Mouse (Mus musculus) midbrain, embryonic 14.5 days (tissue): ENCODE data around the gene Mapk1ip1l. TPM values are rescaled to one million over a fixed set of nuclear protein-coding genes. Genes with fewer than 3 reads are reported as not detected.

Experiments
- ATAC-seq: fragments of 200-750 bp; cut with Nextera tagmentation; 2 replicates; pipeline ENCODE4 v1.8.0; 2017; ENCODE audit warnings: moderate number of reproducible peaks, moderate library complexity; ENCODE audit not compliant: low FRiP score, low TSS enrichment
- DNase-seq: peaks from one replicate; pipeline ENCODE4 v3.0.0-alpha.2; 2015
- H3K27ac ChIP-seq: fragments of 300-500 bp; sonication (generic); replicated peaks from 2 replicates; pipeline ENCODE4 v1.5.1; 2014; ENCODE audit warnings: mild to moderate bottlenecking, low read depth, low read length, moderate library complexity
- H3K27me3 ChIP-seq: fragments of 300-500 bp; sonication (generic); 2 replicates; pipeline ENCODE4 v1.6.1; 2014; ENCODE audit warnings: low read length, control low read depth, mixed read lengths; ENCODE audit not compliant: control insufficient read depth, insufficient read depth
- H3K36me3 ChIP-seq: fragments of 300-500 bp; sonication (generic); 2 replicates; pipeline ENCODE4 v1.6.1; 2014; ENCODE audit warnings: low read length, control low read depth; ENCODE audit not compliant: control insufficient read depth, insufficient read depth
- H3K4me1 ChIP-seq: fragments of 300-500 bp; sonication (generic); 2 replicates; pipeline ENCODE4 v1.6.1; 2014; ENCODE audit warnings: mild to moderate bottlenecking, antibody characterized with exemption, low read length, control low read depth; ENCODE audit not compliant: control insufficient read depth, insufficient read depth
- H3K4me2 ChIP-seq: fragments of 300-500 bp; sonication (generic); 2 replicates; pipeline ENCODE4 v1.6.1; 2014; ENCODE audit warnings: mild to moderate bottlenecking, low read length, moderate library complexity
- H3K4me3 ChIP-seq: fragments of 300-500 bp; sonication (generic); replicated peaks from 2 replicates; pipeline ENCODE4 v1.5.1; 2014; ENCODE audit warnings: low read depth, low read length
- H3K9ac ChIP-seq: fragments of 300-500 bp; sonication (generic); replicated peaks from 2 replicates; pipeline ENCODE4 v1.6.1; 2014; ENCODE audit warnings: mild to moderate bottlenecking, low read length, moderate library complexity
- H3K9me3 ChIP-seq: fragments of 300-500 bp; sonication (generic); 2 replicates; pipeline ENCODE4 v1.6.1; 2016; ENCODE audit warnings: low read length, control low read depth, mixed read lengths; ENCODE audit not compliant: control insufficient read depth
- WGBS: fragments of 180-500 bp; shearing (Covaris S2); extraction: QIAGEN DNeasy Blood & Tissue Kit; methylation state at CpG from one replicate; pipeline ENCODE4 v1.1.7; 2014; 5-methylcytosine and 5-hydroxymethylcytosine counted together
- polyA plus RNA-seq: library from polyadenylated mRNA; unstranded; fragments of >200 nt; fragmentation: Nextera tagmentation; extraction: Ambion mirVana; gene quantifications from 2 replicates; pipeline ENCODE4 v1.2.1, GENCODE M21; 2014

Gene Mapk1ip1l
- 45.6 and 61.4 TPM in 2 replicates for polyA plus RNA-seq

- Histone ChIP-seq H3K27ac (peak within 1 kb of the TSS; percentile 97), H3K9me3 (no peaks in the 10 kb centered on the region), H3K4me2 (peak within 1 kb of the TSS; percentile 91), H3K4me1 (peaks cover 20% of the 10 kb centered on the region), H3K36me3 (no peaks in the 10 kb centered on the region), H3K9ac (peak within 1 kb of the TSS; percentile 99), H3K4me3 (peak within 1 kb of the TSS; percentile 92), H3K27me3 (no peaks in the 10 kb centered on the region)
- DNase-seq, result peak; percentile 94
- WGBS, result 3% methylated on average over 34 of the region's 34 CpGs
- ATAC-seq, result peak; percentile 91
Observed at GRCm38 (mm10) chr14:47297785-47298407, at the start of gene Mapk1ip1l. TSS of gene Mapk1ip1l (plus strand) at chr14:47298266.

- peak; percentile 9 for DNase-seq
- no peak overlapping the region for H3K9ac ChIP-seq
- no peak overlapping the region for H3K4me2 ChIP-seq
- H3K4me3 ChIP-seq, result no peak overlapping the region
- H3K27ac ChIP-seq, result no peak overlapping the region
- 86% methylated on average over 6 of the region's 6 CpGs for WGBS
- ATAC-seq, result no peak
- peaks cover 32% of the 10 kb centered on the region for H3K36me3 ChIP-seq
- no peaks in the 10 kb centered on the region for H3K9me3 ChIP-seq
- H3K27me3 ChIP-seq, result no peaks in the 10 kb centered on the region
- H3K4me1 ChIP-seq, result no peaks in the 10 kb centered on the region
Observed at GRCm38 (mm10) chr14:47249839-47250238, 48.2 kb upstream of the Mapk1ip1l start.

GRCm38 (mm10) chr14:47264866-47265265 is 33.2 kb upstream of the Mapk1ip1l start:
- 97% methylated on average over 3 of the region's 3 CpGs for WGBS
- Histone ChIP-seq H3K36me3 (peaks cover 54% of the 10 kb centered on the region), H3K4me2 (no peak overlapping the region), H3K4me1 (no peaks in the 10 kb centered on the region), H3K27ac (no peak overlapping the region), H3K9ac (no peak overlapping the region), H3K4me3 (no peak overlapping the region), H3K9me3 (no peaks in the 10 kb centered on the region), H3K27me3 (no peaks in the 10 kb centered on the region)
- ATAC-seq, result no peak
- no peak for DNase-seq

GRCm38 (mm10) chr14:47265829-47266228 is 32.2 kb upstream of the Mapk1ip1l start:
- no peak overlapping the region for H3K4me2 ChIP-seq
- H3K4me1 ChIP-seq, result no peaks in the 10 kb centered on the region
- 97% methylated on average over 8 of the region's 8 CpGs for WGBS
- H3K27me3 ChIP-seq, result no peaks in the 10 kb centered on the region
- H3K4me3 ChIP-seq, result no peak overlapping the region
- H3K36me3 ChIP-seq, result peaks cover 51% of the 10 kb centered on the region
- DNase-seq (no peak), ATAC-seq (no peak)
- H3K9me3 ChIP-seq, result no peaks in the 10 kb centered on the region
- H3K27ac ChIP-seq, result no peak overlapping the region
- H3K9ac ChIP-seq, result no peak overlapping the region

- Histone ChIP-seq H3K36me3 (peaks cover 58% of the 10 kb centered on the region), H3K27me3 (no peaks in the 10 kb centered on the region), H3K9me3 (no peaks in the 10 kb centered on the region), H3K4me1 (no peaks in the 10 kb centered on the region), H3K27ac (no peak overlapping the region), H3K4me2 (no peak overlapping the region), H3K4me3 (no peak overlapping the region), H3K9ac (no peak overlapping the region)
- no peak for DNase-seq
- 99% methylated on average over 4 of the region's 4 CpGs for WGBS
- no peak for ATAC-seq
Observed at GRCm38 (mm10) chr14:47269056-47269455, 29.0 kb upstream of the Mapk1ip1l start.

- ATAC-seq (no peak), DNase-seq (no peak)
- Histone ChIP-seq H3K9ac (no peak overlapping the region), H3K27ac (no peak overlapping the region), H3K27me3 (no peaks in the 10 kb centered on the region), H3K9me3 (no peaks in the 10 kb centered on the region), H3K36me3 (peaks cover 60% of the 10 kb centered on the region), H3K4me2 (no peak overlapping the region), H3K4me1 (no peaks in the 10 kb centered on the region; the same call in 1 of the 2 replicates), H3K4me3 (no peak overlapping the region)
- 98% methylated on average over 2 of the region's 2 CpGs for WGBS
Observed at GRCm38 (mm10) chr14:47269706-47270105, 28.4 kb upstream of the Mapk1ip1l start.

GRCm38 (mm10) chr14:47273751-47274150 is 24.3 kb upstream of the Mapk1ip1l start:
- Histone ChIP-seq H3K4me1 (peaks cover 14% of the 10 kb centered on the region), H3K36me3 (peaks cover 36% of the 10 kb centered on the region), H3K4me2 (no peak overlapping the region), H3K4me3 (no peak overlapping the region), H3K9ac (no peak overlapping the region), H3K27me3 (no peaks in the 10 kb centered on the region), H3K27ac (no peak overlapping the region), H3K9me3 (no peaks in the 10 kb centered on the region)
- DNase-seq (no peak), ATAC-seq (no peak)
- 87% methylated on average over 3 of the region's 3 CpGs for WGBS

- Histone ChIP-seq H3K36me3 (peaks cover 21% of the 10 kb centered on the region), H3K27ac (no peak overlapping the region), H3K27me3 (no peaks in the 10 kb centered on the region), H3K4me1 (peaks cover 14% of the 10 kb centered on the region), H3K4me3 (peak overlapping the region; percentile 82), H3K4me2 (peak overlapping the region; percentile 73), H3K9me3 (no peaks in the 10 kb centered on the region), H3K9ac (peak overlapping the region; percentile 32; the same call in 1 of the 2 replicates)
- 26% methylated on average over 3 of the region's 3 CpGs for WGBS
- ATAC-seq (no peak), DNase-seq (no peak)
Observed at GRCm38 (mm10) chr14:47275417-47275816, 22.6 kb upstream of the Mapk1ip1l start.

GRCm38 (mm10) chr14:47276036-47276603 is 21.9 kb upstream of the Mapk1ip1l start:
- WGBS, result 2% methylated on average over 22 of the region's 22 CpGs
- Histone ChIP-seq H3K27ac (peak overlapping the region; percentile 95), H3K4me3 (peak overlapping the region; percentile 82), H3K9ac (peak overlapping the region; percentile 75), H3K27me3 (no peaks in the 10 kb centered on the region), H3K36me3 (peaks cover 17% of the 10 kb centered on the region), H3K9me3 (no peaks in the 10 kb centered on the region), H3K4me2 (peak overlapping the region; percentile 73), H3K4me1 (peaks cover 14% of the 10 kb centered on the region)
- peak; percentile 21 for ATAC-seq
- DNase-seq, result peak; percentile 56
